ENCODE assay signal across 9 mouse cellular contexts in the genomic region with DNA sequence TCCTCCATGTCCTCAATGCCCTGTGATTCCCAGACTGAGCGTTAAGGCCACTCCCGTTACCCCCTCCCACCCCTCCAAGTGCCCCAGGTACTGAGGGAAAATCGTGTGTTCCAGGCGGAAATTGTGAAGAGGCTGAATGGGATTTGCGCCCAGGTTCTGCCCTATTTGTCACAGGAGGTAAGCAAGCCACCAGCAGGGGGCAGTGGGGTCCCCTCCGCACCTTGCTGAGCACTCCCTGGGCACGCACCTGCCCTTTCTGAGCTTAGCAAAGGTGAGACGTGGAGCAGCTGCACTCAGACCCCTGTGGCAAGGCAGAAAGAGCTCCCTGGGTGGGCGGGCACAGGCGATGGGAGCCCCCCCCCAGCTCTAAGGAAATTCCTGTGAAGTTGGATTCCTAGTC. TPM values are rescaled to one million over a fixed set of nuclear protein-coding genes. Genes with fewer than 3 reads are reported as not detected.
A peak's percentile ranks its signal among the peaks of the same experiment; 100 is the strongest.
DNase-seq lines count a peak whose midpoint lies in the region; ATAC-seq and TF ChIP-seq lines count a peak whose summit lies in the region.
"Had no signal": no experiment of that assay in that cellular context is flagged by ENCODE, and none has a peak within 500 bp of the region (broad histone marks: within the 10 kb centered on the region; RNA-seq: fewer than 3 reads in every experiment).

No protein-coding gene starts in this region.

- no peaks in the 10 kb centered on the region for H3K27me3 ChIP-seq in heart, embryonic 12.5 days (replicated peaks)
- H3K27me3 ChIP-seq in ES-Bruce4 (ENCODE audit: control insufficient read depth, insufficient read depth, low read length, poor library complexity, severe bottlenecking) = no peaks in the 10 kb centered on the region
- H3K27me3 ChIP-seq in hindbrain, postnatal 0 days (ENCODE audit: insufficient read depth, low read length) = no peaks in the 10 kb centered on the region
- no peaks in the 10 kb centered on the region for H3K27me3 ChIP-seq in liver, embryonic 14.5 days (ENCODE audit: control insufficient read depth, insufficient read depth, low read length)
- no peaks in the 10 kb centered on the region for H3K27me3 ChIP-seq in spleen, adult 2 months (ENCODE audit: control insufficient read depth, insufficient read depth, low read length)

- no peaks in the 10 kb centered on the region for H3K9me3 ChIP-seq in heart, embryonic 12.5 days (replicated peaks)
- H3K9me3 ChIP-seq in ES-Bruce4 (replicated peaks; ENCODE audit: control insufficient read depth, insufficient read depth, low read length, poor library complexity, severe bottlenecking) = no peaks in the 10 kb centered on the region
- H3K9me3 ChIP-seq in hindbrain, postnatal 0 days (ENCODE audit: low read length) = no peaks in the 10 kb centered on the region
- no peaks in the 10 kb centered on the region for H3K9me3 ChIP-seq in liver, embryonic 14.5 days (ENCODE audit: control insufficient read depth, low read length)

- peak; percentile 46 to 65 for DNase-seq in heart, adult 18-20 months
- DNase-seq in cerebellum, adult 9-10 months = peak; percentile 85
- DNase-seq in hindbrain, postnatal 0 days (ENCODE audit: low spot score) = peak; percentile 56
- DNase-seq in liver, embryonic 14.5 days (ENCODE audit: low read depth in 3 of 3, low spot score in 3 of 3) = no peak
- DNase-seq in spleen, adult 2 months (ENCODE audit: low read depth in 1 of 2, low spot score in 2 of 2) = peak in 1 of 2 experiments; percentile 56
- DNase-seq in c-Kit-positive CD71-positive TER-119-positive erythroid progenitor cells, embryonic 14.5 days (ENCODE audit: low spot score) = no peak

- no peak overlapping the region for H3K9ac ChIP-seq in heart, embryonic 12.5 days
- H3K9ac ChIP-seq in ES-Bruce4 (ENCODE audit: low read depth, poor library complexity, severe bottlenecking) = no peak overlapping the region
- no peak overlapping the region for H3K9ac ChIP-seq in hindbrain, postnatal 0 days (replicated peaks; ENCODE audit: low read length)
- no peak overlapping the region for H3K9ac ChIP-seq in liver, embryonic 14.5 days (replicated peaks)

- TF ChIP-seq EP300 in ES-Bruce4 (IDR thresholded peaks at IDR 0.05; ENCODE audit: insufficient read depth, low read depth, low read length) = peak; percentile 27; the same call in 1 of the 2 replicates
- no peak for TF ChIP-seq EP300 in liver, embryonic 14.5 days (IDR thresholded peaks at IDR 0.05; ENCODE audit: low read depth)

- TF ChIP-seq POLR2A in ES-Bruce4 (IDR thresholded peaks at IDR 0.05; ENCODE audit: insufficient read depth, low read length) = no peak
- no peak for TF ChIP-seq POLR2A in spleen, adult 2 months (IDR thresholded peaks at IDR 0.05; ENCODE audit: low read depth, low read length)

- TF ChIP-seq CTCF in ES-Bruce4 (IDR thresholded peaks at IDR 0.05; ENCODE audit: low read depth, low read length) = peak; percentile 86
- TF ChIP-seq CTCF in hindbrain, postnatal 0 days (IDR thresholded peaks at IDR 0.05; ENCODE audit: low read depth) = peak; percentile 72
- TF ChIP-seq CTCF in liver, embryonic 14.5 days (IDR thresholded peaks at IDR 0.05; ENCODE audit: low read depth) = peak; percentile 94
- TF ChIP-seq CTCF in spleen, adult 2 months (IDR thresholded peaks at IDR 0.05; ENCODE audit: extremely low read depth, insufficient read depth, insufficient read length, insufficient replicate concordance) = peak; percentile 71; the same call in 1 of the 2 replicates

- no peak overlapping the region for H3K27ac ChIP-seq in heart, embryonic 12.5 days (ENCODE audit: poor library complexity, severe bottlenecking)
- peak overlapping the region; percentile 50; the same call in 1 of the 2 replicates for H3K27ac ChIP-seq in ES-Bruce4 (ENCODE audit: insufficient read depth, low read length)
- H3K27ac ChIP-seq in hindbrain, postnatal 0 days = no peak overlapping the region
- H3K27ac ChIP-seq in liver, embryonic 14.5 days = no peak overlapping the region
- no peak overlapping the region for H3K27ac ChIP-seq in spleen, adult 2 months (ENCODE audit: insufficient read depth, low read length)
- H3K27ac ChIP-seq: macrophage had no signal

- WGBS in heart, embryonic 12.5 days = 26% methylated on average over 10 of the region's 10 CpGs
- WGBS in hindbrain, postnatal 0 days = 34% methylated on average over 10 of the region's 10 CpGs
- WGBS in liver, embryonic 14.5 days (ENCODE audit: insufficient replicate concordance) = 53% methylated on average over 10 of the region's 10 CpGs
- WGBS in spleen, adult 2 months = 69% methylated on average over 10 of the region's 10 CpGs

- no peak overlapping the region; the same call in 1 of the 2 replicates for H3K4me2 ChIP-seq in heart, embryonic 12.5 days
- 0 out of 2 replicates have a peak overlapping the region, but pooled peaks have one; percentile 43 for H3K4me2 ChIP-seq in hindbrain, postnatal 0 days (ENCODE audit: low read depth, low read length)
- no peak overlapping the region for H3K4me2 ChIP-seq in liver, embryonic 14.5 days (ENCODE audit: low read depth)

- peaks cover 70% of the 10 kb centered on the region for H3K4me1 ChIP-seq in heart, embryonic 12.5 days (replicated peaks)
- H3K4me1 ChIP-seq in ES-Bruce4 (ENCODE audit: control insufficient read depth, insufficient read depth, low read length) = peaks cover 6% of the 10 kb centered on the region
- peaks cover 23% of the 10 kb centered on the region for H3K4me1 ChIP-seq in hindbrain, postnatal 0 days (ENCODE audit: insufficient read depth, low read length)
- peaks cover 7 to 22% of the 10 kb centered on the region in 2 experiments for H3K4me1 ChIP-seq in liver, embryonic 14.5 days (replicated peaks; ENCODE audit: control insufficient read depth in 2 of 2, insufficient read depth in 2 of 2, low read length in 1 of 2)
- H3K4me1 ChIP-seq in spleen, adult 2 months (ENCODE audit: control insufficient read depth, insufficient read depth, insufficient read length) = peaks cover 16% of the 10 kb centered on the region; the same call in 1 of the 2 replicates

- H3K4me3 ChIP-seq in heart, embryonic 12.5 days = no peak overlapping the region
- peak overlapping the region; percentile 40 for H3K4me3 ChIP-seq in ES-Bruce4 (ENCODE audit: low read depth, low read length)
- H3K4me3 ChIP-seq in hindbrain, postnatal 0 days (ENCODE audit: low read length) = no peak overlapping the region
- no peak overlapping the region for H3K4me3 ChIP-seq in liver, embryonic 14.5 days (ENCODE audit: insufficient read depth in 1 of 2, low read depth in 2 of 2, low read length in 2 of 2)
- H3K4me3 ChIP-seq in spleen, adult 2 months (ENCODE audit: extremely low read depth, insufficient read depth, insufficient read length) = no peak overlapping the region

- peaks cover 55% of the 10 kb centered on the region for H3K36me3 ChIP-seq in heart, embryonic 12.5 days
- H3K36me3 ChIP-seq in ES-Bruce4 (ENCODE audit: control insufficient read depth, insufficient read depth, low read length, poor library complexity, severe bottlenecking) = peaks cover 7% of the 10 kb centered on the region
- peaks cover 17% of the 10 kb centered on the region; the same call in 1 of the 2 replicates for H3K36me3 ChIP-seq in hindbrain, postnatal 0 days (ENCODE audit: insufficient read depth, low read length)
- H3K36me3 ChIP-seq in liver, embryonic 14.5 days (replicated peaks; ENCODE audit: control insufficient read depth, insufficient read depth, low read depth) = peaks cover 12% of the 10 kb centered on the region
- peaks cover 30% of the 10 kb centered on the region for H3K36me3 ChIP-seq in spleen, adult 2 months (ENCODE audit: control insufficient read depth, insufficient read depth, low read length)

- no peak for ATAC-seq in heart, embryonic 12.5 days (ENCODE audit: insufficient number of reproducible peaks, low FRiP score)
- ATAC-seq in hindbrain, postnatal 0 days = no peak
- no peak for ATAC-seq in liver, embryonic 14.5 days (ENCODE audit: insufficient read depth)

RNA-seq across cellular contexts. Expression of a gene that starts 5.4 kb away (rescaled TPM):
- 1,000 to 10,000 TPM; 1,011 to 1,083 TPM for total RNA-seq in heart, adult 18-20 months (2021)
- 636 and 677 TPM in 2 replicates for polyA plus RNA-seq in heart, embryonic 12.5 days (2016; fragmentation: Nextera tagmentation; extraction: Ambion mirVana)
- polyA plus RNA-seq in ES-Bruce4 (2011; ENCODE audit: insufficient read depth, insufficient read length, low read depth, missing spikeins) = 148 and 152 TPM in 2 replicates
- 611 and 635 TPM in 2 replicates for total RNA-seq in hindbrain, postnatal 0 days (2014; rRNA removed)
- 803 and 834 TPM in 2 replicates for polyA plus RNA-seq in hindbrain, postnatal 0 days (2015; fragmentation: Nextera tagmentation; extraction: Ambion mirVana)
- polyA plus RNA-seq in liver, embryonic 14.5 days (2012; rRNA removed) = 113 and 134 TPM in 2 replicates
- 139 and 156 TPM in 2 replicates for polyA plus RNA-seq in liver, embryonic 14.5 days (2014; fragmentation: Nextera tagmentation; extraction: Ambion mirVana)
- 702 and 1,172 TPM in 2 replicates for polyA plus RNA-seq in spleen, adult 2 months (2012; rRNA removed)

RNA-seq across cellular contexts. Expression of a gene that starts 9.6 kb away (rescaled TPM):
- 1 to 10 TPM; 4.7 to 7.1 TPM for total RNA-seq in heart, adult 18-20 months (2021)
- 25.8 and 30.8 TPM in 2 replicates for polyA plus RNA-seq in heart, embryonic 12.5 days (2016; fragmentation: Nextera tagmentation; extraction: Ambion mirVana)
- polyA plus RNA-seq in ES-Bruce4 (2011; ENCODE audit: insufficient read depth, insufficient read length, low read depth, missing spikeins) = 3.1 and 3.8 TPM in 2 replicates
- total RNA-seq in hindbrain, postnatal 0 days (2014; rRNA removed) = 28.8 and 41.8 TPM in 2 replicates
- polyA plus RNA-seq in hindbrain, postnatal 0 days (2015; fragmentation: Nextera tagmentation; extraction: Ambion mirVana) = 43.7 and 45.5 TPM in 2 replicates
- 5.2 and 6.5 TPM in 2 replicates for polyA plus RNA-seq in liver, embryonic 14.5 days (2012; rRNA removed)
- polyA plus RNA-seq in liver, embryonic 14.5 days (2014; fragmentation: Nextera tagmentation; extraction: Ambion mirVana) = 0.82 and 0.90 TPM in 2 replicates
- 49.9 and 58.6 TPM in 2 replicates for polyA plus RNA-seq in spleen, adult 2 months (2012; rRNA removed)

RNA-seq across cellular contexts. Expression of a gene that starts 19.7 kb away (rescaled TPM):
- 10 to 100 TPM; 47.8 to 49.8 TPM for total RNA-seq in heart, adult 18-20 months (2021)
- polyA plus RNA-seq in heart, embryonic 12.5 days (2016; fragmentation: Nextera tagmentation; extraction: Ambion mirVana) = 58.4 and 66.2 TPM in 2 replicates
- 32.0 and 35.3 TPM in 2 replicates for polyA plus RNA-seq in ES-Bruce4 (2011; ENCODE audit: insufficient read depth, insufficient read length, low read depth, missing spikeins)
- 121 and 139 TPM in 2 replicates for total RNA-seq in hindbrain, postnatal 0 days (2014; rRNA removed)
- polyA plus RNA-seq in hindbrain, postnatal 0 days (2015; fragmentation: Nextera tagmentation; extraction: Ambion mirVana) = 95.6 and 105 TPM in 2 replicates
- 14.8 and 17.0 TPM in 2 replicates for polyA plus RNA-seq in liver, embryonic 14.5 days (2012; rRNA removed)
- 17.3 and 17.4 TPM in 2 replicates for polyA plus RNA-seq in liver, embryonic 14.5 days (2014; fragmentation: Nextera tagmentation; extraction: Ambion mirVana)
- polyA plus RNA-seq in spleen, adult 2 months (2012; rRNA removed) = 33.8 and 38.9 TPM in 2 replicates

RNA-seq across cellular contexts. Expression of a gene that starts 36.1 kb away (rescaled TPM):
- 10 to 100 TPM in 1 of 2 experiments, 1 to 10 TPM in 1; 7.9 to 11.1 TPM for total RNA-seq in heart, adult 18-20 months (2021)
- 27.2 and 27.4 TPM in 2 replicates for polyA plus RNA-seq in heart, embryonic 12.5 days (2016; fragmentation: Nextera tagmentation; extraction: Ambion mirVana)
- polyA plus RNA-seq in ES-Bruce4 (2011; ENCODE audit: insufficient read depth, insufficient read length, low read depth, missing spikeins) = 15.0 and 18.5 TPM in 2 replicates
- 5.3 and 5.4 TPM in 2 replicates for total RNA-seq in hindbrain, postnatal 0 days (2014; rRNA removed)
- polyA plus RNA-seq in hindbrain, postnatal 0 days (2015; fragmentation: Nextera tagmentation; extraction: Ambion mirVana) = 6.2 and 6.6 TPM in 2 replicates
- 4.5 and 4.8 TPM in 2 replicates for polyA plus RNA-seq in liver, embryonic 14.5 days (2012; rRNA removed)
- polyA plus RNA-seq in liver, embryonic 14.5 days (2014; fragmentation: Nextera tagmentation; extraction: Ambion mirVana) = 5.6 and 5.8 TPM in 2 replicates
- polyA plus RNA-seq in spleen, adult 2 months (2012; rRNA removed) = 14.3 and 15.6 TPM in 2 replicates

RNA-seq across cellular contexts. Expression of a gene that starts 40.7 kb away (rescaled TPM):
- 1 to 10 TPM; 1.4 to 1.5 TPM for total RNA-seq in heart, adult 18-20 months (2021)
- polyA plus RNA-seq in heart, embryonic 12.5 days (2016; fragmentation: Nextera tagmentation; extraction: Ambion mirVana) = 1.9 and 2.3 TPM in 2 replicates
- 11.2 and 11.6 TPM in 2 replicates for polyA plus RNA-seq in ES-Bruce4 (2011; ENCODE audit: insufficient read depth, insufficient read length, low read depth, missing spikeins)
- total RNA-seq in hindbrain, postnatal 0 days (2014; rRNA removed) = 2.5 and 9.8 TPM in 2 replicates
- polyA plus RNA-seq in hindbrain, postnatal 0 days (2015; fragmentation: Nextera tagmentation; extraction: Ambion mirVana) = 1.2 and 1.9 TPM in 2 replicates
- polyA plus RNA-seq in liver, embryonic 14.5 days (2012; rRNA removed) = 4.2 and 4.6 TPM in 2 replicates
- polyA plus RNA-seq in liver, embryonic 14.5 days (2014; fragmentation: Nextera tagmentation; extraction: Ambion mirVana) = 3.2 and 4.7 TPM in 2 replicates
- 14.8 and 15.1 TPM in 2 replicates for polyA plus RNA-seq in spleen, adult 2 months (2012; rRNA removed)

Comparison
In these comparisons a context has a peak if more than half of its experiments do, and no peak if none do; other contexts are left out.
1. DNase-seq: peak in heart, adult 18-20 months (2 of 2), cerebellum, adult 9-10 months (single experiment) and hindbrain, postnatal 0 days (single experiment); none in liver, embryonic 14.5 days (0 of 3) and c-Kit-positive CD71-positive TER-119-positive erythroid progenitor cells, embryonic 14.5 days (single experiment).
2. Peak in every context shown above with its lines, with median percentiles within 50 percentile points of each other: CTCF ChIP-seq.